ENCODE assay signal across 10 mouse cellular contexts in genomic region chr7:99579491-99580190, GRCm38 (mm10). TPM values are rescaled to one million over a fixed set of nuclear protein-coding genes. Genes with fewer than 3 reads are reported as not detected.
DNase-seq lines count a peak whose midpoint lies in the region; ATAC-seq lines count a peak whose summit lies in the region.
"Had no signal": no experiment of that assay in that cellular context is flagged by ENCODE, and none has a peak within 500 bp of the region (broad histone marks: within the 10 kb centered on the region; RNA-seq: fewer than 3 reads in every experiment).

No protein-coding gene starts in this region.

- H3K4me3 ChIP-seq in hindbrain, embryonic 11.5 days (ENCODE audit: low read depth, low read length), result no peak overlapping the region
- H3K4me3 ChIP-seq in midbrain, embryonic 10.5 days, result peak overlapping the region; percentile 41
- H3K4me3 ChIP-seq: myocyte had no signal

- H3K9ac ChIP-seq in hindbrain, embryonic 11.5 days (ENCODE audit: low read depth, low read length), result peak overlapping the region; percentile 31; the same call in 1 of the 2 replicates

- H3K9me3 ChIP-seq in hindbrain, embryonic 11.5 days (ENCODE audit: control insufficient read depth, low read length), result no peaks in the 10 kb centered on the region
- no peaks in the 10 kb centered on the region for H3K9me3 ChIP-seq in midbrain, embryonic 10.5 days (replicated peaks)

- DNase-seq in frontal cortex, adult 2 months (ENCODE audit: extremely low spot score in 1 of 2, low spot score in 1 of 2), result peak; percentile 38 to 79
- no peak for DNase-seq in frontal cortex, postnatal 14 days (ENCODE audit: low spot score in 2 of 2)
- peak; percentile 59 to 61 for DNase-seq in right cerebral cortex, adult 2 months (ENCODE audit: low spot score in 2 of 2)
- DNase-seq in right cerebral cortex, postnatal 4 days, result no peak
- peak; percentile 34 for DNase-seq in hindbrain, embryonic 11.5 days (ENCODE audit: low spot score)
- DNase-seq in midbrain, embryonic 10.5 days (ENCODE audit: low spot score), result peak; percentile 40
- DNase-seq in c-Kit-positive CD71-positive TER-119-positive erythroid progenitor cells, embryonic 14.5 days (ENCODE audit: low spot score), result no peak
- no peak for DNase-seq in natural killer cell, adult 2 months (ENCODE audit: low spot score in 2 of 2)

- no peak for ATAC-seq in hindbrain, embryonic 11.5 days (ENCODE audit: low FRiP score)

- H3K4me1 ChIP-seq in hindbrain, embryonic 11.5 days (replicated peaks; ENCODE audit: control insufficient read depth, insufficient read depth, low read length), result peaks cover 7% of the 10 kb centered on the region
- peaks cover 42% of the 10 kb centered on the region for H3K4me1 ChIP-seq in midbrain, embryonic 10.5 days

- no peaks in the 10 kb centered on the region for H3K27me3 ChIP-seq in hindbrain, embryonic 11.5 days (ENCODE audit: control insufficient read depth, insufficient read depth, low read length)
- H3K27me3 ChIP-seq in midbrain, embryonic 10.5 days (ENCODE audit: low read depth, poor library complexity, severe bottlenecking), result peaks cover 52% of the 10 kb centered on the region

- 8% methylated on average over 16 of the region's 16 CpGs for WGBS in hindbrain, embryonic 11.5 days
- WGBS in midbrain, embryonic 10.5 days, result 8% methylated on average over 16 of the region's 16 CpGs

- H3K36me3 ChIP-seq in hindbrain, embryonic 11.5 days (ENCODE audit: control insufficient read depth, insufficient read depth, low read length), result no peaks in the 10 kb centered on the region
- peaks cover 2% of the 10 kb centered on the region; the same call in 1 of the 2 replicates for H3K36me3 ChIP-seq in midbrain, embryonic 10.5 days

- peak overlapping the region; percentile 20; the same call in 1 of the 2 replicates for H3K4me2 ChIP-seq in hindbrain, embryonic 11.5 days (replicated peaks; ENCODE audit: low read depth, low read length)

- H3K27ac ChIP-seq in hindbrain, embryonic 11.5 days (ENCODE audit: low read depth, low read length), result no peak overlapping the region
- H3K27ac ChIP-seq in midbrain, embryonic 10.5 days (replicated peaks), result peak overlapping the region; percentile 57

RNA-seq across cellular contexts. Expression of gene Arrb1, which starts 44.4 kb away (rescaled TPM):
- 135 and 141 TPM in 2 replicates for polyA plus RNA-seq in frontal cortex, adult 2 months (2012; rRNA removed)
- 4.5 and 5.4 TPM in 2 replicates for polyA plus RNA-seq in hindbrain, embryonic 11.5 days (2014; fragmentation: Nextera tagmentation; extraction: Ambion mirVana)
- 9.8 and 10.1 TPM in 2 replicates for polyA plus RNA-seq in midbrain, embryonic 10.5 days (2016; fragmentation: Nextera tagmentation; extraction: Ambion mirVana)

RNA-seq across cellular contexts. Expression of gene Tpbgl, which starts 47.3 kb away (rescaled TPM):
- 7.9 and 9.3 TPM in 2 replicates for polyA plus RNA-seq in frontal cortex, adult 2 months (2012; rRNA removed)
- 0.63 and 0.73 TPM in 2 replicates for polyA plus RNA-seq in hindbrain, embryonic 11.5 days (2014; fragmentation: Nextera tagmentation; extraction: Ambion mirVana)
- polyA plus RNA-seq in midbrain, embryonic 10.5 days (2016; fragmentation: Nextera tagmentation; extraction: Ambion mirVana), result 0.32 and 0.79 TPM in 2 replicates
- polyA plus RNA-seq: C2C12, myocyte had no signal

Comparison
In these comparisons a context has a peak if more than half of its experiments do, and no peak if none do; other contexts are left out.
1. DNase-seq: peak in frontal cortex, adult 2 months (2 of 2), right cerebral cortex, adult 2 months (2 of 2), hindbrain, embryonic 11.5 days (single experiment) and midbrain, embryonic 10.5 days (single experiment); none in frontal cortex, postnatal 14 days (0 of 2), right cerebral cortex, postnatal 4 days (single experiment), c-Kit-positive CD71-positive TER-119-positive erythroid progenitor cells, embryonic 14.5 days (single experiment) and natural killer cell, adult 2 months (0 of 2).
2. RNA of gene Arrb1, which starts 44.4 kb away (polyA plus RNA-seq): 135 to 141 TPM in frontal cortex, adult 2 months; 9.8 to 10.1 TPM in midbrain, embryonic 10.5 days and 4.5 to 5.4 TPM in hindbrain, embryonic 11.5 days; every median in the first group is over 10 times any median in the second.